Mouse (Mus musculus) hindbrain, embryonic 15.5 days (tissue): ENCODE measurements at regions not wholly inside any gene's neighbourhood (a gene's known extent, or its start where the extent isn't known, plus 50 kb on each side); places are given as distances from the start of the nearest gene placed in this dataset.

Source experiments
- ATAC-seq: fragments of 200-750 bp; cut with Nextera tagmentation; 2 replicates; pipeline ENCODE4 v1.8.0; 2017; ENCODE audit warnings: low read depth, moderate number of reproducible peaks, moderate TSS enrichment; ENCODE audit not compliant: low FRiP score
- H3K27ac ChIP-seq: fragments of 300-500 bp; sonication (generic); replicated peaks from 2 replicates; pipeline ENCODE4 v1.5.1; 2015; ENCODE audit warnings: mild to moderate bottlenecking, inconsistent platforms
- H3K27me3 ChIP-seq: fragments of 300-500 bp; sonication (generic); 2 replicates; pipeline ENCODE4 v1.6.1; 2015; ENCODE audit warnings: control low read depth, inconsistent platforms
- H3K36me3 ChIP-seq: fragments of 300-500 bp; sonication (generic); 2 replicates; pipeline ENCODE4 v1.6.1; 2015; ENCODE audit warnings: control low read depth, inconsistent platforms
- H3K4me1 ChIP-seq: fragments of 300-500 bp; sonication (generic); replicated peaks from 2 replicates; pipeline ENCODE4 v1.6.1; 2015; ENCODE audit warnings: control low read depth, inconsistent platforms
- H3K4me2 ChIP-seq: fragments of 300-500 bp; sonication (generic); 2 replicates; pipeline ENCODE4 v1.6.1; 2015; ENCODE audit warnings: moderate library complexity, mild to moderate bottlenecking, inconsistent platforms
- H3K4me3 ChIP-seq: fragments of 300-500 bp; sonication (generic); 2 replicates; pipeline ENCODE4 v1.5.1; 2015; ENCODE audit warnings: mild to moderate bottlenecking, inconsistent platforms
- H3K9ac ChIP-seq: fragments of 300-500 bp; sonication (generic); 2 replicates; pipeline ENCODE4 v1.6.1; 2015; ENCODE audit warnings: inconsistent platforms
- H3K9me3 ChIP-seq: fragments of 300-500 bp; sonication (generic); 2 replicates; pipeline ENCODE4 v1.6.1; 2016; ENCODE audit warnings: control low read depth, inconsistent platforms
- WGBS: fragments of 180-500 bp; shearing (Covaris S2); methylation state at CpG from one replicate; pipeline ENCODE4 v1.1.7; 2015; 5-methylcytosine and 5-hydroxymethylcytosine counted together

DNA sequence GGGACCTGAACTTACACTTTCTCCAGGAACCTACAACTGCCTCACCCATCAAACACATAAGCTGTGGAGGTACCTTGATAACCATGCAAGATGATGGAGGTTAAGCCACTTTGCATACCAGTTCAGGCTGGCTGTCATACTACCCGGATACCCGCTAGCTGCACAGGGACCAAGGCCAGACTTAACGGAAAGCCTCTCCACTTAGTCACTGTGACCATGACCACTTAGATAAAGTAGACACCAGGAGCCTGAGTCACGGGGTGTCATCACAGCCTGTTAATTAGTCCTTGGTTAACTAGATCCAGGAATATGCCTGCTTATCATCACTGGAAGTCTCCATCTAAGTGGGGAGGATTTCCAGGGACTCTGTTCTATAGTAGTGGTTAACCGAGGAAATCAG, 124.7 kb downstream of the Aipl1 start:
- no peak overlapping the region for H3K4me2 ChIP-seq
- no peaks in the 10 kb centered on the region for H3K27me3 ChIP-seq
- no peak for ATAC-seq
- H3K9ac ChIP-seq: no peak overlapping the region
- 92% methylated on average over 5 of the region's 5 CpGs for whole genome bisulfite sequencing
- no peak overlapping the region for H3K4me3 ChIP-seq
- no peak overlapping the region for H3K27ac ChIP-seq
- peaks cover 7% of the 10 kb centered on the region for H3K4me1 ChIP-seq
- H3K9me3 ChIP-seq: no peaks in the 10 kb centered on the region
- H3K36me3 ChIP-seq: no peaks in the 10 kb centered on the region

DNA sequence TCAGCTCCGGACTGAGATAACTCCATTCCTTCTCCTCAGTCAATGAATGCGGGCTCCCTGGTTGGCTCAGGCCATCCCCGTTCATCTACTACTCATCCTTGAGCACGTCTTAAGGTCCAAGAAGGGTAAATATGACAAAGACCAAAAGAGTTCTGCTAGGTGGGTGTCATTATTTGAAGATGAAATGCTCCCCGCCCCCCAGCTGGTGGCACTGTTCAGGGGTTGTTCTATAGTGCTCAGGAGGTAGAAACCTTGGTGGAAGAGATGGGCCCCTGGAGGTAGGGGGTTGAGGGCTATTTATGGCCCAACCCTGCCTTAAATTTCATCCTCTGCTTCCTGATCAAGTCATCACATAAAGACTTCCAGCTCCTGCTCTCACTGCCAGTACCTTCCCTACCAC, 126.0 kb downstream of the Aipl1 start:
- Histone ChIP-seq H3K9ac (no peak overlapping the region), H3K27ac (no peak overlapping the region), H3K4me1 (peaks cover 7% of the 10 kb centered on the region), H3K4me3 (no peak overlapping the region), H3K36me3 (no peaks in the 10 kb centered on the region), H3K4me2 (no peak overlapping the region), H3K9me3 (no peaks in the 10 kb centered on the region), H3K27me3 (no peaks in the 10 kb centered on the region)
- ATAC-seq: no peak
- 81% methylated on average over 5 of the region's 5 CpGs for WGBS

GRCm38 (mm10) chr11:71908616-71909015, 128.7 kb downstream of the Aipl1 start:
- no peaks in the 10 kb centered on the region for H3K36me3 ChIP-seq
- H3K27ac ChIP-seq: no peak overlapping the region
- no peak for ATAC-seq
- 44% methylated on average over 7 of the region's 7 CpGs for WGBS
- no peak overlapping the region for H3K4me2 ChIP-seq
- H3K4me1 ChIP-seq: no peaks in the 10 kb centered on the region
- H3K9ac ChIP-seq: no peak overlapping the region
- no peak overlapping the region for H3K4me3 ChIP-seq
- no peaks in the 10 kb centered on the region for H3K27me3 ChIP-seq
- H3K9me3 ChIP-seq: no peaks in the 10 kb centered on the region

DNA sequence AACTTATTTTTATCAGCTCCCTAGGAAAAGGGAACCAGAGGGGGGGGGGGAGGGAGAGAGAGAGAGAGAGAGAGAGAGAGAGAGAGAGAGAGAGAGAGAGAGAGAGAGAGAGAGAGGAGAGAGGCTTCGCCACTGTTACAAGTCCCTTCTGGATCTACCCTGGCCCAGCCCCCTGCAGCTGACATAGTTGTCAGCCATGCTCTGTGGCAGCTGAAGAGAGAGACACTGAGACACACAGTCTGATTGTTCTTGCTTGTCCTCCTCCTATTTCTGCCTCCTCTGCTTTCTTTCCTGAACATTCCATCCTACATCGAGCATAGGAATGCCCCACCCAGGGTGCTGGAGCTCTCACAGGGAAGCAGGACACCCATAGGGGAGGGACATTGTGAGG, 134.3 kb downstream of the Aipl1 start:
- 23% methylated on average over 2 of the region's 2 CpGs for WGBS
- H3K9ac ChIP-seq: no peak overlapping the region
- H3K36me3 ChIP-seq: no peaks in the 10 kb centered on the region
- no peak overlapping the region for H3K4me3 ChIP-seq
- no peak for ATAC-seq
- no peak overlapping the region for H3K4me2 ChIP-seq
- H3K27me3 ChIP-seq: no peaks in the 10 kb centered on the region
- H3K4me1 ChIP-seq: 0 out of 2 replicates have a peak, but pooled peaks cover 4% of the 10 kb centered on the region
- no peaks in the 10 kb centered on the region for H3K9me3 ChIP-seq
- H3K27ac ChIP-seq: no peak overlapping the region

DNA sequence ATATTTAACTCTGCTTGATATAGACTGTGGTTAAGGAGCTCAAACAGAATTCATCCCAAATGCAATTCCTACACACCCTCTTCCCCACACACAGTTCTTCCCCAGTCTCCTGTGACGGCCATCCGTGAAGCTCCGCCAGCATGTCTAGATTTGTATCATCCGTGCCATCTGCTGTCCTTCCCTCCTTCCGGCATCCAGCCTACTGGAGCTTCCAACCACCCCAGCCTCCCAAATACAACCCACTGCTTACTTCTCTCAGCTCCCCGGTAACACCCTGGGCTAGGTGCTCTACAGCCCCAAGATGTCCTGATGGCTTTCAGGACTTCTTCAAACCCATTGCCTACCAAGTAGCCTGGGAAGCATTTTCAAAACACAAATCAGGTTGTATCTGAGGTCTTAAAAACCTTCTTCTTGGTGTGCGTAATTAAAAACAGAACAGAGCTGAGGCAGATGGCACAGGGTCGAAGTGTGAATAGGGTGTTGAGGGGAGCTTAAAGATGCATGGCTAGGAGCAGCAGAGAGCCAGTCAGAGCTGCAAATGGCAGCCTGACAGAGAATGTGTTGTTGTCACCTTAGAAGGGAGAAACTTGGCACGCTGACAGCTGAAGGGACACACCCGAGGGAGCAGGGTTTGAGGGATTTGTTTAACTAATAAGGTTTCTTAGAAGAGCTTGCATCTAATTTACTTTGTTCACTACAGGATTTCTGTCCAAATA, 134.8 kb downstream of the Aipl1 start:
- no peak overlapping the region for H3K27ac ChIP-seq

DNA sequence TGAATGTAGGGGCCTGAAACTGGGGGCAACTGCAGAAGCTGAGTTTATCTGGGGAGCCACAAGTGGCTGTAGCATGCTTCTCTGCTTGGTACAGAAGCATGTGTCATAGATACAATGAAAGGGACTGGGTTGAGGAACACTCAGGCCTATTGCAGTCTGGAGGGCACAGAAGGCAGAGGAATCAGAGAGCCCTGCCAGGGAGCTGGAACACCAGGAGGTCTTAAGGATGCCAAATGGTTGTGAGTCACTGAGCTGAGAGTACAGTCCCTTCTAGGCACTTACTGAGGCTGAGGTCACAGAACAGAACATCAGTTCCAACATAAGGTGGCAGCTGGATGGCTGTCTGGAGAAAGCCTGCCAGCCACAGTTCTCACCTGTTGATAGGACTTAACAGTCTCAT, 136.5 kb downstream of the Aipl1 start:
- Histone ChIP-seq H3K4me1 (0 out of 2 replicates have a peak, but pooled peaks cover 4% of the 10 kb centered on the region), H3K36me3 (no peaks in the 10 kb centered on the region), H3K9me3 (no peaks in the 10 kb centered on the region), H3K27ac (no peak overlapping the region), H3K27me3 (no peaks in the 10 kb centered on the region), H3K4me3 (no peak overlapping the region), H3K9ac (no peak overlapping the region), H3K4me2 (no peak overlapping the region)
- no peak for ATAC-seq

More for the DNA sequence above, 134.8 kb downstream of the Aipl1 start:
- no peak for ATAC-seq
- no peaks in the 10 kb centered on the region for H3K27me3 ChIP-seq
- H3K4me1 ChIP-seq: 0 out of 2 replicates have a peak, but pooled peaks cover 4% of the 10 kb centered on the region
- no peaks in the 10 kb centered on the region for H3K9me3 ChIP-seq
- no peak overlapping the region for H3K4me2 ChIP-seq
- H3K9ac ChIP-seq: no peak overlapping the region
- H3K4me3 ChIP-seq: no peak overlapping the region
- H3K36me3 ChIP-seq: no peaks in the 10 kb centered on the region
- 63% methylated on average over 10 of the region's 10 CpGs for WGBS

- H3K4me3 ChIP-seq: no peak overlapping the region
- WGBS: 49% methylated on average over 2 of the region's 2 CpGs
- ATAC-seq: no peak
- H3K9me3 ChIP-seq: no peaks in the 10 kb centered on the region
- no peak overlapping the region for H3K9ac ChIP-seq
- H3K4me1 ChIP-seq: 0 out of 2 replicates have a peak, but pooled peaks cover 4% of the 10 kb centered on the region
- no peaks in the 10 kb centered on the region for H3K36me3 ChIP-seq
- no peak overlapping the region for H3K4me2 ChIP-seq
- H3K27me3 ChIP-seq: no peaks in the 10 kb centered on the region
- H3K27ac ChIP-seq: no peak overlapping the region
Measured at GRCm38 (mm10) chr11:71897551-71897950, 139.8 kb downstream of the Aipl1 start.

GRCm38 (mm10) chr11:71897141-71897540, 140.2 kb downstream of the Aipl1 start:
- WGBS: 48% methylated on average over 3 of the region's 3 CpGs
- no peak overlapping the region for H3K4me3 ChIP-seq
- H3K36me3 ChIP-seq: no peaks in the 10 kb centered on the region
- H3K9me3 ChIP-seq: no peaks in the 10 kb centered on the region
- no peak for ATAC-seq
- H3K27me3 ChIP-seq: no peaks in the 10 kb centered on the region
- H3K4me2 ChIP-seq: no peak overlapping the region
- H3K27ac ChIP-seq: no peak overlapping the region
- 0 out of 2 replicates have a peak, but pooled peaks cover under 1% of the 10 kb centered on the region for H3K4me1 ChIP-seq
- no peak overlapping the region for H3K9ac ChIP-seq

GRCm38 (mm10) chr11:71891181-71891580, 141.5 kb downstream of the Wscd1 start:
- no peak overlapping the region for H3K4me3 ChIP-seq
- no peak overlapping the region for H3K4me2 ChIP-seq
- H3K9ac ChIP-seq: no peak overlapping the region
- 67% methylated on average over 1 of the region's 1 CpGs for WGBS
- no peak overlapping the region for H3K27ac ChIP-seq
- no peaks in the 10 kb centered on the region for H3K36me3 ChIP-seq
- no peak for ATAC-seq
- no peaks in the 10 kb centered on the region for H3K9me3 ChIP-seq
- no peaks in the 10 kb centered on the region for H3K27me3 ChIP-seq
- H3K4me1 ChIP-seq: no peaks in the 10 kb centered on the region

- 91% methylated on average over 4 of the region's 4 CpGs for WGBS
- no peak for ATAC-seq
- H3K36me3 ChIP-seq: no peaks in the 10 kb centered on the region
- H3K27me3 ChIP-seq: no peaks in the 10 kb centered on the region
- no peak overlapping the region for H3K4me3 ChIP-seq
- no peaks in the 10 kb centered on the region for H3K4me1 ChIP-seq
- no peaks in the 10 kb centered on the region for H3K9me3 ChIP-seq
- H3K9ac ChIP-seq: no peak overlapping the region
- no peak overlapping the region for H3K4me2 ChIP-seq
- H3K27ac ChIP-seq: no peak overlapping the region
Measured at GRCm38 (mm10) chr11:71889161-71889560, 139.4 kb downstream of the Wscd1 start.

GRCm38 (mm10) chr11:71887211-71887610, 137.5 kb downstream of the Wscd1 start:
- no peak overlapping the region for H3K9ac ChIP-seq
- ATAC-seq: no peak
- no peaks in the 10 kb centered on the region for H3K4me1 ChIP-seq
- 44% methylated on average over 4 of the region's 4 CpGs for WGBS
- H3K27me3 ChIP-seq: no peaks in the 10 kb centered on the region
- H3K9me3 ChIP-seq: no peaks in the 10 kb centered on the region
- H3K4me2 ChIP-seq: no peak overlapping the region
- no peak overlapping the region for H3K4me3 ChIP-seq
- no peaks in the 10 kb centered on the region for H3K36me3 ChIP-seq
- no peak overlapping the region for H3K27ac ChIP-seq

DNA sequence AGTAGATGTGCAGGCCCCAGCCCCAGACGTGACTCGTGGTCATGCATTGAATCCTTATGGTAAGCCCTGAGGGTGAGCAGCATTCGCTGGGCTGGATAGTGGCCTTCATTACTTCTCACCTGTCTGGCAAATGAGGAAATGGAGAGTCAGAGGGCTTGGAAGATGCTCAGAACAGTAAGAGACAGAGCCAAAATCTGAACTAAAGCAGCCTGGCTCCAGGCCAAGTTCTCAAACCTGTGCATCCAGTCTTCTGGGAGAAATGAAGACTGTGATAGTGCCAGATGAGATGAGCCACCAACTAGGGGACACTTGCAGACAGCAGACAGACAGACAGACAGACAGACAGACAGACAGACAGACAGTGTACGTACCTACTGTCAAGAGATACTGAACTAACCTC, 137.1 kb downstream of the Wscd1 start:
- no peak overlapping the region for H3K4me2 ChIP-seq
- H3K4me3 ChIP-seq: no peak overlapping the region
- no peak overlapping the region for H3K9ac ChIP-seq
- no peaks in the 10 kb centered on the region for H3K4me1 ChIP-seq
- 77% methylated on average over 4 of the region's 4 CpGs for WGBS
- ATAC-seq: no peak
- no peaks in the 10 kb centered on the region for H3K9me3 ChIP-seq
- no peaks in the 10 kb centered on the region for H3K36me3 ChIP-seq
- H3K27me3 ChIP-seq: no peaks in the 10 kb centered on the region
- no peak overlapping the region for H3K27ac ChIP-seq

- Histone ChIP-seq H3K9me3 (no peaks in the 10 kb centered on the region), H3K9ac (no peak overlapping the region), H3K4me2 (no peak overlapping the region), H3K4me3 (no peak overlapping the region), H3K27ac (no peak overlapping the region), H3K4me1 (no peaks in the 10 kb centered on the region), H3K36me3 (no peaks in the 10 kb centered on the region), H3K27me3 (no peaks in the 10 kb centered on the region)
- ATAC-seq: no peak
- WGBS: 59% methylated on average over 6 of the region's 6 CpGs
Measured at GRCm38 (mm10) chr11:71884861-71885260, 135.1 kb downstream of the Wscd1 start.
